Mouse (Mus musculus) erythroblast, adult 5-6 weeks (primary cell): Measurements from ENCODE around the gene Cd70. TPM values are rescaled to one million over a fixed set of nuclear protein-coding genes. Genes with fewer than 3 reads are reported as not detected.
A peak's percentile ranks its signal among the peaks of the same experiment; 100 is the strongest.
"Not testable (repeated sequence)": the region's sequence is repeated elsewhere in the genome, so short reads cannot be mapped to it uniquely, and the experiment has no call there.

Experiments used
- ATAC-seq: replicated peaks from 2 replicates; pipeline ENCODE4 v1.8.0; 2016; ENCODE audit warnings: moderate number of reproducible peaks, mild to moderate bottlenecking, moderate TSS enrichment, inconsistent platforms; ENCODE audit not compliant: poor library complexity, low FRiP score, severe bottlenecking
- total RNA-seq, 2 experiments: library from RNA; stranded (forward) in 1 of 2; stranded (reverse) in 1 of 2; fragments of 150-400 nt in 1 of 2; fragments of 200-764, 138-1000 nt in 1 of 2; gene quantifications; 2 replicates each; pipeline versions ENCODE4 v1.2.3 to v1.2.4; 2015 to 2017; ENCODE audit warnings: low replicate concordance in 2 of 2

The Cd70 gene
- total RNA-seq, 2 experiments from 2014 or later: not detected

DNA sequence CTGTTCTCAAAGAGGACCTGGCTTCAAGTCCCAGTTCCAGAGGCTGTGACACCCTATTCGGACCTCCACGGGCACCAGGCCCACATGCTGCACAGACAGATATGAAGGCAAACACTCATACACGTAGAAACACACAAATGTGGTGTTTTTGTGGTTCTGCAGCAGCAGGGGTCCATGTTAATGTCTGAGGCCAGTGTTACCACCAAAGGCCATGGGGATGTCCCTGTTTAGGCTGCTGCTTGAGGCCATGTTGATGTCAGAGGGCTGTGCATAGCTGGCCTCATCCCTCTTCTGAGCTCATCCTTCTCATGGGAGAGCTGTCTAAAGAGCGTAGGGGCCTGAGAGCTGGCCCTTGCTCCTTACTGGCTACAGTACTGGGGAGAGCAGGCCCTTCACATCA, 10.9 kb downstream of the Cd70 start:
- ATAC-seq: no peak

DNA sequence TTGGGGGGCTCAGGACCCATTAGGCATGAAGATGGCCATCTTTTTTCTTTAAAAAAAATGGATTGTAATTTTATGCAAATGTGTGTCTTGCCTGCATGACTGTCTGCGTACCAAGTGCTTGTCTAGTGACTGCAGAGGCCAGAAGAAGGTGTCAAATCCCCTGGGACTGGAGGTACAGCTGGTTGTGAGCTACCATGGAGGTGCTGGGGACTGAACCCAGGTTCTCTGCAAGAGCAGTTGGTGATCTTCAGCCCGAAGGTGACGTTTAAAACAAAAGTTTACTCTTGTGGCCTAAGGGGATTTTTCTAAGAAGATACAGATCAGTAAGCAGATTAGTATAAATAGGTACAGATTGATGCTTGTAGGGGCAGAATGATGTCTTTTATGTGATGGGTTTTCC, 13.9 kb downstream of the Cd70 start:
- no peak for ATAC-seq

- no peak for ATAC-seq
These were observed 14.9 kb downstream of the Cd70 start for GRCm38 (mm10) chr17:57134693-57135092.

DNA sequence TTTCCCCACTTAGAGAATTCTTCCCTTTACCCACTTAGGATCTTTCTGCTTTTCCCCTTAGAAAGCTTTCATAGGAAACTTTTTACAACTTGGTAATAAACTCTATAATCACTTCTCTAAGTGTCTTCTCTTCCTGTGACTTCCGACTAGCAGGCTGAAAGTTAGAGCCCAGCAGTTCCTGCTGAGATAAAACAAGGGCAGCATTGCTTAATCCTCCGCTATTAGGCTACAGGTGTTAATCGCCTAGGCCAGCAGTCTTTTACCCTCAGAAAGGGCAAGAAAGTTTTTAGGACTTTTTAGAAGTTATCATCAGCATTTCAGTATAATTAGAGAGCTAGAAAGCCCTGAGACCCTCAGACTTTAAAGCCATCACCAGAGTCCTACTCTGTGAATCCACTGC, 15.6 kb downstream of the Cd70 start:
- not testable (repeated sequence) for ATAC-seq

GRCm38 (mm10) chr17:57131793-57132192, 17.8 kb downstream of the Cd70 start:
- ATAC-seq: no peak

GRCm38 (mm10) chr17:57125853-57126622, 23.5 kb downstream of the Cd70 start:
- no peak for ATAC-seq

GRCm38 (mm10) chr17:57124792-57125191, 24.8 kb downstream of the Cd70 start:
- ATAC-seq: no peak

DNA sequence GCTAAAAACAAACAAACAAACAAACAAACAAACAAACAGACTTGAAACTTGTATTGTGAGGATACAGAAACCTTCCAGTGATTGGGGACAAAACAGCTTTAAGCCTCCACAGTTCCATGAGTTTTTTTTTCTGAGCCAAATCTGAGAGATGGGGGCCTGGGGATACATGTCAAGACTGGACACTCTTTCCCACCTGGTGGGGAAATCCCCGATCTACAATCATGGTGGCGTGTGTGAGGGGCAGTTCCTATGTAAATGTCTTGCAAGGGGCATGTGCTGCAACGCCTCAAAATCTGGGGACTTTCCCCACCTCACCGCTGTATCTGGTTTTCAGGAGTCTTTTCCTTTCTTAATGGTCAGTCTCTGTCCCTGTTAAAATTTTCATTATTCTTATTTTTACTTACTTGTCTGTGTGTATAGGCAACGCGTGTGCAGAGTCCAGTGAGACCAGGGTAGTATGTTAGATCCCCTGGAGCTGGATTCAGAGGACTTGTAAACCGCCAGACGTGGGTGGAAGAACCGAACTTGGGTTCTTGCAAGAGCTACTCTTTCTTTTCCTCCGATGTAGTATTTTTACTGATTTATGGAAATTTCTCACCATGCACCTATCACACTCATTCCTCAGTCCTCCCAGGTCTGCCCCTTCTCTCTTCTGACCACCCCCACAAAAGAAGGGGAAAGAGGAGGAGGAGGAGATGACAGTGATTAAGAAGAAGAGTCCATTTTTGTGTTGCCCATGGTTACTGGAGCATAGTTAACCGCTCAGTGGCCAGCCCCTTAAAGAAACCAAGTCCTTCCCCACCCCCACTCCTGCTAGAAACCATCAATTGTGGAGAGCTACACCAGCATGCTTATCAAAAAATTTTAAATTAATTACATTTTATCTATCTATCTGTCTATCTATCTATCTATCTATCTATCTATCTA, 26.1 kb downstream of the Cd70 start:
- no peak for ATAC-seq

DNA sequence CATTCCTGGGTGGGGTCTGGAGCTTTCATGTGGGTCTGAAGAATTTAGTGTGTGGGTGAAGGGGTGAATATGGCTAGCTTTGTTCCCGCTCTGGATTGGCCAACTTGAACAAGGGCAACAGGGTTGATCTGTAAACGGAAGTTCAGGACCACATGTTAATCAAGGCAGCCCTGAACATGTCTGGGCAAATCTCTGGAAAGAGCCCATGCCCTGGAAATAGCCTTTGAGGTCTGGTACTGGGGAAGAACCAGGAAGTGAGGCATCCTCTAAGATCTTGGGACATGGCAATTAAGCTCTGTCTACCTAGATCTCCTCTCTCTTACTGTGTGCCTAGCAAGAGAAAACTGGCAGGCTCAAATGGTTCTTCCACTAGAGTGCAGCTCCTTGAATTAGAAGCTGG, 27.7 kb downstream of the Cd70 start:
- no peak for ATAC-seq

DNA sequence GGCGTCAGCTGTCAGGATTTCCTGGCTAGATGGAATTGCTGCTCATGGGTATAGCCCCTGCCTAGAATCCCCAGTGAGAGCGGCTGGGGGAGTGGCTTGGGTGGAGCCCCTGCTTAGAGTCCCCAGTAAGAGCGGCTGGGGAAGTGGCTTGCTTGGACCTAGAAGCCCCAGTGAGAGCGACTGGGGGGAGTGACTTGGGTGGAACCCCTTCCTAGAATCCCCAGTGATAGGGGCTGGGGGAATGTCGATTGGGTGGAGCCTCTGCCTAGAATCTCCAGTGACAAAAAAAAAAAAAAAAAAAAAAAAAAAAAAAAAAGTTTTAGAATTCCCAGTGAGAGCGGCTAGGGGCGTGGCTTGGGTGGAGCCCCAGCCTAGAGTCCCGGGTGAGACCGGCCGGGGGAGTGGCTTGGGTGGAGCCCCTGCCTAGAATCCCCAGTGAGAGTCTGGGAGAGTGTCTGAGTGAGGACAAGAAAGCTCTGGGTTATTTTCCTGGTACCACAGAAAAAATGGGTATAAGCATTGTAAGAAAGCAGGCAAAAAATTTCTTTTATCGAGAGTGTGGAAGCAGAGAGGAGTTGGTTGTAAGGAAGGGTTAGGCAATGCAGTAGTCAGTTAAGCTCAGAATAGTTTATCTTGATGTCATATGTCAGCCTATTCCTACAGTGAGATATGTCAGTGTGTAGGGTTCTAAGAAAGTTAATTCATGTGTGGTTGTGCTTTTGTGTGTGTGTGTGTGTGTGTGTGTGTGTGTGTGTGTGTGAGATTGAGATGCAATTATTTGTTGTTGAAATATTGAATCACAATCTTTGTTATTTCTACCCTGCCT, 30.8 kb downstream of the Cd70 start:
- peak; percentile 67 for ATAC-seq

DNA sequence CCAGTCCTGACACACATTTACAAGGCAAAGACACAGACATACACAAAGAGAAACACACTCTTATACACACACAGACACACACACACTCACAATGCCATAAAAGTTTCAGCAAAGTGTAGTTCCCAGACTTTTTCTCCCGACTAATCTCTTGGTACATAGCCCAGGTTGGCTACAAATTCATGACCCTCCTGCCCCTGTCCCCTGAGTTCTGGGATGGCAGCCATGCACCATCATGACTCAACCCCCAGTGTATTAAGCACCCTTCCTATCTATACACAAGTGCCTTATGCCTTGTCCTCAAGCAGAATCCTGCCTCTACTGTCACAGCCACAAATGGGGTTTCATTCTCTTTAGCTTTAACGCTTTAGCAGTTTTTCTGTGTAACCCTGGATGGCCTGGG, 32.8 kb downstream of the Cd70 start:
- no peak for ATAC-seq

DNA sequence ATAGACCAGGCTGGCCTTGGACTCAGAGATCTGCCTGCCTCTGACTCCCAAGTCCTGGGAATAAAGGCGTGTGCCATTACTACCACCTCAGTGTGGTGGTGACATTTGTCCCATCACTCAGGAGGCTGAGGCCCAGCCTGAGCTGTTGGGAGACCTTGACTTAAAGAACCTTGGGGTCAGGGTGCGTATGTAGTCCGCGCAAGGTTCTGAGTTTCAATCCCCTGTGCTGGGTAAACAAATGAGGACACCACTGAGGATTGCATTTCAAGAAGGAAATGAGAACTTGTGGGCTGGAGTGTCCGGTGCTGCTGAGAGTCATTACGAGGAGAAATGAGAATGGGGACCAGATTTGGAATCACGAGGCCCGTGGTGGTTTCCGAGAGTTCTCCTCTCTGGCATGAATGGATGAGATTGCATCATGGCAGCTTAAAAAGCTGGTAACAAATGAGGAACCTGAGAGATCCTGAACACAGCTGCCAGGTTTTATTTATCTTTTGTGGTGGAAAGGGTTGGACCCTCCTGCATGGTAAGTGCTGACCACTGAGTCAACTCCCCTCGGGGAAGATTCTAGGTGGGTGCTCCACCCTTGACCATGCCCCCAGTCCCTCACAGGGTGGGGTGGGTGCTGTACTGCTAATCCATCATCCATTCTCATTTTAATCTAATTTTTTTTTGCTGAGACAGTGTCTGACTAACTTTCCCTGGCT, 36.7 kb downstream of the Cd70 start:
- no peak for ATAC-seq

GRCm38 (mm10) chr17:57110005-57110404, 39.6 kb downstream of the Cd70 start:
- no peak for ATAC-seq

GRCm38 (mm10) chr17:57108666-57109171, 40.9 kb downstream of the Cd70 start:
- ATAC-seq: no peak

GRCm38 (mm10) chr17:57108040-57108665, 41.4 kb downstream of the Cd70 start:
- no peak for ATAC-seq

- no peak for ATAC-seq
These were observed 42.5 kb downstream of the Cd70 start for GRCm38 (mm10) chr17:57107064-57107463.

- ATAC-seq: no peak
These were observed 43.6 kb downstream of the Cd70 start for GRCm38 (mm10) chr17:57106035-57106368.

DNA sequence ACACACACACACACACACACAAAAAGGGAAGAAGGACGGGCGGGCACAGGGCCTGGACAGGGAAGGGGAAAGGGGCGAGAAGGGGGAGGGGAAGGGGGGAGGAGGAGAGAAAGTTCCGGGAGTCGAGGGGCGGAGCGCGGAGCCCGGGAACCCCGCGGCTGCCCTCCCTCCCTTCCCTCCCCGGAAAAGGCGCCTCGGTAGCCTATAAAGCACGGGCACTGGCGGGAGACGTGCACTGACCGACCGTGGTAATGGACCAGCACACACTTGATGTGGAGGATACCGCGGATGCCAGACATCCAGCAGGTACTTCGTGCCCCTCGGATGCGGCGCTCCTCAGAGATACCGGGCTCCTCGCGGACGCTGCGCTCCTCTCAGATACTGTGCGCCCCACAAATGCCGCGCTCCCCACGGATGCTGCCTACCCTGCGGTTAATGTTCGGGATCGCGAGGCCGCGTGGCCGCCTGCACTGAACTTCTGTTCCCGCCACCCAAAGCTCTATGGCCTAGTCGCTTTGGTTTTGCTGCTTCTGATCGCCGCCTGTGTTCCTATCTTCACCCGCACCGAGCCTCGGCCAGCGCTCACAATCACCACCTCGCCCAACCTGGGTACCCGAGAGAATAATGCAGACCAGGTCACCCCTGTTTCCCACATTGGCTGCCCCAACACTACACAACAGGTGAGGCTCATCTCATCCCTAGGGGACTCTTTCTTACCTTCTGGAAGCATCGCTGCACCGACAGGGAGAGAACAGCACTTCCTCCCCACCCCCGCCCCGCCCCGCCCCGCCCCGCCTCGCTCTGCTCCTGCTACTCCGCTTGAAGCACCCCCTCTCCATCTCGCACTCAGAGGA, 44.2 kb downstream of the Cd70 start, which contains the start of gene Tnfsf9:
Tnfsf9 (plus strand) TSS at position 145 of the 854 bp plus-strand sequence.
- no peak for ATAC-seq
